Mouse (Mus musculus) liver, embryonic 11.5 days (tissue): ENCODE results near the gene Tinagl1. TPM values are rescaled to one million over a fixed set of nuclear protein-coding genes. Genes with fewer than 3 reads are reported as not detected.

Experiments
- polyA plus RNA-seq: library from polyadenylated mRNA; unstranded; fragments of >200 nt; fragmentation: Nextera tagmentation; extraction: Ambion mirVana; gene quantifications from 2 replicates; pipeline ENCODE4 v1.2.1, GENCODE M21; 2014

The Tinagl1 gene
- polyA plus RNA-seq, 1 experiment from 2014 or later, result 16.1 TPM

Other genes starting within 250 kb of the Tinagl1 start
- gene Spocd1, start 245.9 kb downstream of the Tinagl1 start, polyA plus RNA-seq, result 0.07 and 0.17 TPM in 2 replicates
- gene Adgrb2, start 190.3 kb downstream of the Tinagl1 start, polyA plus RNA-seq, result 1.1 and 1.3 TPM in 2 replicates
- gene Col16a1, start 127.3 kb downstream of the Tinagl1 start, polyA plus RNA-seq, result 4.2 and 6.0 TPM in 2 replicates
- 56.8 and 58.1 TPM in 2 replicates for gene Pef1, start 72.6 kb downstream of the Tinagl1 start, polyA plus RNA-seq
- gene Hcrtr1, start 35.8 kb downstream of the Tinagl1 start, polyA plus RNA-seq, result 0.12 and 0.30 TPM in 2 replicates
- not detected in 2 replicates for gene Gm853, start 47.3 kb upstream of the Tinagl1 start, polyA plus RNA-seq
- 6.1 and 6.8 TPM in 2 replicates for gene Serinc2, start 104.1 kb upstream of the Tinagl1 start, polyA plus RNA-seq
- gene Fabp3, start 133.5 kb upstream of the Tinagl1 start, polyA plus RNA-seq, result 5.0 and 6.4 TPM in 2 replicates
- gene Gm10570, start 133.6 kb upstream of the Tinagl1 start, polyA plus RNA-seq, result not detected in 2 replicates
- gene Zcchc17, start 184.8 kb upstream of the Tinagl1 start, polyA plus RNA-seq, result 65.0 and 70.5 TPM in 2 replicates
- gene Snrnp40, start 185.0 kb upstream of the Tinagl1 start, polyA plus RNA-seq, result 151 and 170 TPM in 2 replicates